Mouse (Mus musculus) adrenal gland, adult 10 weeks (tissue): ENCODE measurements around the gene Vrtn. TPM values are rescaled to one million over a fixed set of nuclear protein-coding genes. Genes with fewer than 3 reads are reported as not detected.

Experiments used
- polyA plus RNA-seq: library from polyadenylated mRNA; stranded (reverse); fragments of 350-450 nt; fragmentation: Illumina TruSeq; extraction: RNeasy Lipid Tissue Mini Kit (QIAGEN cat#74804); gene quantifications from one replicate; pipeline ENCODE4 v1.2.3, GENCODE M21; 2014; ENCODE audit warnings: low read depth, low replicate concordance

Vrtn gene
- not detected for polyA plus RNA-seq

DNA sequence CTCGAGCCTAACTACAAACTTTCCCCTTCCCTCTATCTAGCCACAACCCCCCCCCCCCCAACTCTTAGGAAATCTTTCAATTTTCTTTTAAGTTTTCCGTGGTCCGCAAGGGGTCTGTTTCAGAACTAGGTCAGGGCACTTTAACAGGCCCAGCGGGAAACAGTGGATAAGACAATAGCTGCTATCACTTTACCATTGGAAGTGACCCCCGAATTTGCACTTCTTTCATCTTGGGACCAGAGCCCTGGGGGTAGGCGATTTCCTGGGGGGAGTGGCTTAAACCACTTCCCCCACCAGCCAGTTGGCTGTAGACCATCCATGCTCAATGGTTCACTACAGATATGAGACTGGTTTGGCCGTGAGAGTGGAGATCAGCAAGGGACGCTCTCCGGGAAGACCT, at the start of gene Vrtn:
TSS of gene Vrtn (plus strand) at position 366 of the 400 bp plus-strand sequence.

DNA sequence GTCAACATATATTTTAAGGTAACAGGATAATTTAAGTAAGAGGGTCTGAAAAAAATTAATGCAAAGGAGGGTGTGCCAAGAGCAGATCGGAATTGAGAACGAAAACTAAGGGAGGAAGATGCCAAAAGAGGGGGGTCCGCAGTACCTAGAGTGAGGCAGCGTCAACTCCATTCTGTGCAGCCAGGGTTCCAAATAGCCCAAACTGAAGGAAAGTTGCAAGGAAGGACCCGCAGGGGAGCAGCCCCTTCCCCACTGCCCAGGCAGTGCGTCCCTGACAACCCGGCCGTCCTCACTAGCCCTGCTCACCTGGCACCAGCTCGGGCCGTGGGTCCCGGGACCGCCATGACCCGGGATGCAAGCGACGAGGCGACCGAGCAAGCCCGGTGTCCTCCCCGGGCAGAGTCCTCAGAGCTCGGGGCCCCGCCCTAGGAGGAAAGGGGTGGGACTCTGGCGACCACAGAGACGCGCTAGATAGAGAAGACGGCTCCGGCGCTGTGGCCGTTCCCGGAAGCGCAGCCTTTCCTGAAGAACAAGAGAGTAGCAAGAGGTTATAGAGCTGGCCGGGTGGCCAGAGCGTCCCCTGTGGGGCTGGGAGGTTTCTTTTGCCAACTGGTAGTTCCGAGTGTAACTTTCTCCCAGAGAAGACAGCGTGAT, 23.7 kb upstream of the Vrtn start, which contains the start of gene Abcd4:
TSS of gene Abcd4 (minus strand) at position 437 of the 654 bp plus-strand sequence.

GRCm38 (mm10) chr12:84698319-84699081, 57.7 kb downstream of the Vrtn start, which contains the start of gene Syndig1l:
Syndig1l (minus strand) TSS chr12:84698831.

Other genes with a start within 250 kb of the Vrtn start
- gene Entpd5, start 232.0 kb upstream of the Vrtn start, polyA plus RNA-seq = 209 TPM
- 8.4 TPM for gene Bbof1, start 231.9 kb upstream of the Vrtn start, polyA plus RNA-seq
- gene Rnf113a2, start 223.8 kb upstream of the Vrtn start, polyA plus RNA-seq = 12.8 TPM
- 494 TPM for gene Aldh6a1, start 190.0 kb upstream of the Vrtn start, polyA plus RNA-seq
- 45.4 TPM for gene Lin52, start 189.6 kb upstream of the Vrtn start, polyA plus RNA-seq
- gene Vsx2, start 71.3 kb upstream of the Vrtn start, polyA plus RNA-seq = not detected
- 2.2 TPM for gene Abcd4, start 23.6 kb upstream of the Vrtn start, polyA plus RNA-seq
- gene Syndig1l, start 57.8 kb downstream of the Vrtn start, polyA plus RNA-seq = not detected
- gene Npc2, start 132.1 kb downstream of the Vrtn start, polyA plus RNA-seq = 40.0 TPM
- 158 TPM for gene Isca2, start 132.2 kb downstream of the Vrtn start, polyA plus RNA-seq
- 0.23 TPM for gene Ltbp2, start 235.5 kb downstream of the Vrtn start, polyA plus RNA-seq